Mouse (Mus musculus) inflammation-experienced regulatory T-cells, adult 6 months (primary cell): Measurements from ENCODE around the gene Strbp. TPM values are rescaled to one million over a fixed set of nuclear protein-coding genes. Genes with fewer than 3 reads are reported as not detected.

ENCODE experiments used
- polyA plus RNA-seq, 3 experiments: library from polyadenylated mRNA; unstranded; fragments of 100-300 nt; shearing (Covaris generic); gene quantifications; one replicate each; pipeline ENCODE4 v1.2.1; 2017

Strbp gene
- polyA plus RNA-seq, 3 experiments from 2014 or later, result 7.4 to 10.1 (median 9.3) TPM

Other genes with a start within 250 kb of the Strbp start
- 1 to 10 TPM; 1.0 to 2.2 (median 1.4) TPM for gene Gpr21, start 187.5 kb downstream of the Strbp start, polyA plus RNA-seq
- not detected for gene Crb2, start 72.4 kb upstream of the Strbp start, polyA plus RNA-seq